Mouse (Mus musculus) hindbrain, embryonic 12.5 days (tissue): ENCODE measurements around the gene Disp1. TPM values are rescaled to one million over a fixed set of nuclear protein-coding genes. Genes with fewer than 3 reads are reported as not detected.
A peak's percentile ranks its signal among the peaks of the same experiment; 100 is the strongest.

Experiments used
- ATAC-seq: fragments of 200-750 bp; cut with Nextera tagmentation; 2 replicates; pipeline ENCODE4 v1.8.0; 2017; ENCODE audit warnings: moderate TSS enrichment; ENCODE audit not compliant: low FRiP score
- H3K27ac ChIP-seq: fragments of 300-500 bp; sonication (generic); 2 replicates; pipeline ENCODE4 v1.5.1; 2016; ENCODE audit warnings: mild to moderate bottlenecking
- H3K27me3 ChIP-seq: fragments of 300-500 bp; sonication (generic); 2 replicates; pipeline ENCODE4 v1.6.1; 2016; ENCODE audit warnings: mild to moderate bottlenecking
- H3K36me3 ChIP-seq: fragments of 300-500 bp; sonication (generic); 2 replicates; pipeline ENCODE4 v1.6.1; 2016; ENCODE audit warnings: mild to moderate bottlenecking
- H3K4me1 ChIP-seq: fragments of 300-500 bp; sonication (generic); 2 replicates; pipeline ENCODE4 v1.6.1; 2016
- H3K4me2 ChIP-seq: fragments of 300-500 bp; sonication (generic); replicated peaks from 2 replicates; pipeline ENCODE4 v1.6.1; 2016; ENCODE audit warnings: mild to moderate bottlenecking
- H3K4me3 ChIP-seq: fragments of 300-500 bp; sonication (generic); 2 replicates; pipeline ENCODE4 v1.5.1; 2016; ENCODE audit warnings: mild to moderate bottlenecking
- H3K9ac ChIP-seq: fragments of 300-500 bp; sonication (generic); 2 replicates; pipeline ENCODE4 v1.6.1; 2016; ENCODE audit warnings: mild to moderate bottlenecking, moderate library complexity
- H3K9me3 ChIP-seq: fragments of 300-500 bp; sonication (generic); replicated peaks from 2 replicates; pipeline ENCODE4 v1.6.1; 2016; ENCODE audit warnings: mild to moderate bottlenecking
- WGBS: fragments of 180-500 bp; shearing (Covaris S2); methylation state at CpG from one replicate; pipeline ENCODE4 v1.1.7; 2016; 5-methylcytosine and 5-hydroxymethylcytosine counted together
- polyA plus RNA-seq: library from polyadenylated mRNA; unstranded; fragments of >200 nt; fragmentation: Nextera tagmentation; extraction: Ambion mirVana; gene quantifications from 2 replicates; pipeline ENCODE4 v1.2.1, GENCODE M21; 2016

Disp1 gene
- polyA plus RNA-seq, 1 experiment from 2014 or later: 15.8 TPM

- ATAC-seq: no peak
- Histone ChIP-seq H3K9ac (no peak overlapping the region), H3K27me3 (no peaks in the 10 kb centered on the region), H3K4me3 (no peak overlapping the region), H3K9me3 (no peaks in the 10 kb centered on the region), H3K4me2 (no peak overlapping the region), H3K36me3 (no peaks in the 10 kb centered on the region), H3K4me1 (peaks cover 28% of the 10 kb centered on the region), H3K27ac (0 out of 2 replicates have a peak overlapping the region, but pooled peaks have one; percentile 3)
- 51% methylated on average over 6 of the region's 6 CpGs for whole genome bisulfite sequencing
These were observed 106.8 kb downstream of the Disp1 start for GRCm38 (mm10) chr1:183114554-183114953.

- no peak for ATAC-seq
- Histone ChIP-seq H3K27me3 (no peaks in the 10 kb centered on the region), H3K4me2 (no peak overlapping the region), H3K9me3 (no peaks in the 10 kb centered on the region), H3K4me1 (peaks cover 28% of the 10 kb centered on the region), H3K27ac (no peak overlapping the region), H3K4me3 (no peak overlapping the region), H3K9ac (no peak overlapping the region), H3K36me3 (no peaks in the 10 kb centered on the region)
- 75% methylated on average over 9 of the region's 9 CpGs for WGBS
These were observed 107.8 kb downstream of the Disp1 start for GRCm38 (mm10) chr1:183113546-183113945.

- H3K36me3 ChIP-seq: no peaks in the 10 kb centered on the region
- H3K4me2 ChIP-seq: no peak overlapping the region
- WGBS: 73% methylated on average over 2 of the region's 2 CpGs
- H3K9me3 ChIP-seq: no peaks in the 10 kb centered on the region
- H3K4me1 ChIP-seq: 0 out of 2 replicates have a peak, but pooled peaks cover 11% of the 10 kb centered on the region
- no peaks in the 10 kb centered on the region for H3K27me3 ChIP-seq
- H3K27ac ChIP-seq: no peak overlapping the region
- ATAC-seq: no peak
- H3K9ac ChIP-seq: no peak overlapping the region
- no peak overlapping the region for H3K4me3 ChIP-seq
These were observed 113.8 kb downstream of the Disp1 start for GRCm38 (mm10) chr1:183107476-183107875.

- no peak overlapping the region for H3K9ac ChIP-seq
- no peaks in the 10 kb centered on the region for H3K9me3 ChIP-seq
- H3K4me3 ChIP-seq: no peak overlapping the region
- H3K27me3 ChIP-seq: no peaks in the 10 kb centered on the region
- H3K4me2 ChIP-seq: no peak overlapping the region
- H3K27ac ChIP-seq: no peak overlapping the region
- H3K4me1 ChIP-seq: 0 out of 2 replicates have a peak, but pooled peaks cover 11% of the 10 kb centered on the region
- ATAC-seq: no peak
- no peaks in the 10 kb centered on the region for H3K36me3 ChIP-seq
- WGBS: 93% methylated on average over 5 of the region's 5 CpGs
These were observed 116.6 kb downstream of the Disp1 start for GRCm38 (mm10) chr1:183104696-183105095.

- Histone ChIP-seq H3K27me3 (no peaks in the 10 kb centered on the region), H3K4me2 (no peak overlapping the region), H3K9me3 (no peaks in the 10 kb centered on the region), H3K36me3 (peaks cover under 1% of the 10 kb centered on the region; the same call in 1 of the 2 replicates), H3K27ac (no peak overlapping the region), H3K9ac (no peak overlapping the region), H3K4me1 (0 out of 2 replicates have a peak, but pooled peaks cover 6% of the 10 kb centered on the region), H3K4me3 (no peak overlapping the region)
- WGBS: 90% methylated on average over 3 of the region's 3 CpGs
- no peak for ATAC-seq
These were observed 118.5 kb downstream of the Disp1 start for GRCm38 (mm10) chr1:183102775-183103174.

- 0 out of 2 replicates have a peak, but pooled peaks cover 4% of the 10 kb centered on the region for H3K4me1 ChIP-seq
- H3K9me3 ChIP-seq: no peaks in the 10 kb centered on the region
- H3K4me3 ChIP-seq: no peak overlapping the region
- WGBS: 65% methylated on average over 8 of the region's 8 CpGs
- H3K27me3 ChIP-seq: no peaks in the 10 kb centered on the region
- H3K27ac ChIP-seq: no peak overlapping the region
- no peak overlapping the region for H3K9ac ChIP-seq
- H3K36me3 ChIP-seq: peaks cover 3% of the 10 kb centered on the region; the same call in 1 of the 2 replicates
- no peak overlapping the region for H3K4me2 ChIP-seq
- ATAC-seq: no peak
These were observed 119.2 kb downstream of the Disp1 start for GRCm38 (mm10) chr1:183102153-183102552.

- 85% methylated on average over 3 of the region's 3 CpGs for WGBS
- no peak for ATAC-seq
- H3K36me3 ChIP-seq: peaks cover 3% of the 10 kb centered on the region; the same call in 1 of the 2 replicates
These were observed 120.0 kb downstream of the Disp1 start for GRCm38 (mm10) chr1:183101371-183101770.

GRCm38 (mm10) chr1:183100245-183100644 lies 121.1 kb downstream of the Disp1 start:
- no peak overlapping the region for H3K27ac ChIP-seq
- H3K4me1 ChIP-seq: peaks cover 14% of the 10 kb centered on the region
- no peak overlapping the region for H3K4me3 ChIP-seq
- H3K27me3 ChIP-seq: no peaks in the 10 kb centered on the region
- no peak overlapping the region for H3K9ac ChIP-seq
- 88% methylated on average over 5 of the region's 5 CpGs for WGBS
- no peak overlapping the region for H3K4me2 ChIP-seq
- no peaks in the 10 kb centered on the region for H3K9me3 ChIP-seq
- no peak for ATAC-seq
- peaks cover 8% of the 10 kb centered on the region; the same call in 1 of the 2 replicates for H3K36me3 ChIP-seq

More at GRCm38 (mm10) chr1:183101371-183101770, 120.0 kb downstream of the Disp1 start:
- Histone ChIP-seq H3K4me3 (no peak overlapping the region), H3K4me2 (no peak overlapping the region), H3K27me3 (no peaks in the 10 kb centered on the region), H3K4me1 (0 out of 2 replicates have a peak, but pooled peaks cover 6% of the 10 kb centered on the region), H3K9me3 (no peaks in the 10 kb centered on the region), H3K27ac (no peak overlapping the region), H3K9ac (no peak overlapping the region)

GRCm38 (mm10) chr1:183099686-183100085 lies 121.6 kb downstream of the Disp1 start:
- Histone ChIP-seq H3K36me3 (peaks cover 8% of the 10 kb centered on the region; the same call in 1 of the 2 replicates), H3K9me3 (no peaks in the 10 kb centered on the region), H3K27ac (no peak overlapping the region), H3K4me3 (no peak overlapping the region), H3K27me3 (no peaks in the 10 kb centered on the region), H3K4me2 (no peak overlapping the region), H3K9ac (no peak overlapping the region), H3K4me1 (peaks cover 14% of the 10 kb centered on the region)
- ATAC-seq: no peak
- WGBS: 94% methylated on average over 12 of the region's 12 CpGs

- 93% methylated on average over 10 of the region's 10 CpGs for WGBS
- no peak for ATAC-seq
- no peak overlapping the region for H3K4me3 ChIP-seq
- H3K27ac ChIP-seq: no peak overlapping the region
- no peak overlapping the region for H3K9ac ChIP-seq
- peaks cover 10% of the 10 kb centered on the region for H3K4me1 ChIP-seq
- H3K4me2 ChIP-seq: no peak overlapping the region
- H3K27me3 ChIP-seq: no peaks in the 10 kb centered on the region
- peaks cover 17% of the 10 kb centered on the region; the same call in 1 of the 2 replicates for H3K36me3 ChIP-seq
- no peaks in the 10 kb centered on the region for H3K9me3 ChIP-seq
These were observed 123.7 kb downstream of the Disp1 start for GRCm38 (mm10) chr1:183097606-183098005.

GRCm38 (mm10) chr1:183095454-183096088 lies 125.8 kb downstream of the Disp1 start:
- H3K27me3 ChIP-seq: no peaks in the 10 kb centered on the region
- 0 out of 2 replicates have a peak, but pooled peaks have one; percentile 8 for ATAC-seq
- peaks cover 10% of the 10 kb centered on the region for H3K4me1 ChIP-seq
- H3K27ac ChIP-seq: 0 out of 2 replicates have a peak overlapping the region, but pooled peaks have one; percentile 40
- H3K9me3 ChIP-seq: no peaks in the 10 kb centered on the region
- no peak overlapping the region for H3K9ac ChIP-seq
- H3K4me3 ChIP-seq: no peak overlapping the region
- H3K36me3 ChIP-seq: peaks cover 17% of the 10 kb centered on the region; the same call in 1 of the 2 replicates
- H3K4me2 ChIP-seq: no peak overlapping the region
- WGBS: 60% methylated on average over 8 of the region's 8 CpGs

GRCm38 (mm10) chr1:183092296-183092695 lies 129.0 kb downstream of the Disp1 start:
- H3K4me2 ChIP-seq: no peak overlapping the region
- H3K9ac ChIP-seq: no peak overlapping the region
- H3K36me3 ChIP-seq: peaks cover 40% of the 10 kb centered on the region
- no peak for ATAC-seq
- no peak overlapping the region for H3K27ac ChIP-seq
- H3K4me3 ChIP-seq: no peak overlapping the region
- WGBS: 87% methylated on average over 4 of the region's 4 CpGs
- no peaks in the 10 kb centered on the region for H3K27me3 ChIP-seq
- peaks cover 10% of the 10 kb centered on the region for H3K4me1 ChIP-seq
- no peaks in the 10 kb centered on the region for H3K9me3 ChIP-seq

GRCm38 (mm10) chr1:183091203-183091602 lies 130.1 kb downstream of the Disp1 start:
- no peaks in the 10 kb centered on the region for H3K27me3 ChIP-seq
- no peaks in the 10 kb centered on the region for H3K9me3 ChIP-seq
- no peak overlapping the region for H3K27ac ChIP-seq
- WGBS: 93% methylated on average over 7 of the region's 7 CpGs
- H3K9ac ChIP-seq: no peak overlapping the region
- H3K4me3 ChIP-seq: no peak overlapping the region
- no peak for ATAC-seq
- peaks cover 51% of the 10 kb centered on the region for H3K36me3 ChIP-seq
- no peak overlapping the region for H3K4me2 ChIP-seq
- peaks cover 7% of the 10 kb centered on the region for H3K4me1 ChIP-seq
